Mouse (Mus musculus) embryo, embryonic 11.5 days (tissue): ENCODE data around the gene Phldb3.
"Not testable (repeated sequence)": the region's sequence is repeated elsewhere in the genome, so short reads cannot be mapped to it uniquely, and the experiment has no call there.

ENCODE experiments used
- DNase-seq: peaks from one replicate; pipeline ENCODE4 v3.0.0-alpha.2; 2012; ENCODE audit warnings: low read depth, low spot score

The Phldb3 gene

GRCm38 (mm10) chr7:24594309-24594803 is 16.2 kb upstream of the Phldb3 start:
- DNase-seq: no peak

DNA sequence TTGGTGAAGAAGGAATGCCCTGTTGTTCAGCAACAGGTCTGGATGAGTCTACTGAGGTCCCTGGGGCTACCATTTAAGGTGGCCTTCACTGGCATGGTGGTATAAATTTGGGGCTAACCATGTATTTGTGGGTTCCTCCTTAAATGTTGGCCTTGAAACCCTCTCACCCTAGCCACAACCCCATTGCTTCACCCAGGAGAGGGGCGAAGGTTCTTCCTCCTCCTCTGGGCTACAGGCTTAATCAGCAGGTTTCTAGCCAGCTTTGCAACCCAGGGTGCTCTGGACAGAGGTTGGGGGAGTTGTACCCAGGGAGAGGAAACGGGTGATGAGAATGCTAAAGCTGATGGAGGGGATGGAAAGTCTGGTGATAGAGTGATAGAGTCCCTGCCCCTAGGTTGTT is 15.1 kb upstream of the Phldb3 start:
- DNase-seq: no peak

- DNase-seq: no peak
Observed at GRCm38 (mm10) chr7:24598121-24598520, 12.4 kb upstream of the Phldb3 start.

DNA sequence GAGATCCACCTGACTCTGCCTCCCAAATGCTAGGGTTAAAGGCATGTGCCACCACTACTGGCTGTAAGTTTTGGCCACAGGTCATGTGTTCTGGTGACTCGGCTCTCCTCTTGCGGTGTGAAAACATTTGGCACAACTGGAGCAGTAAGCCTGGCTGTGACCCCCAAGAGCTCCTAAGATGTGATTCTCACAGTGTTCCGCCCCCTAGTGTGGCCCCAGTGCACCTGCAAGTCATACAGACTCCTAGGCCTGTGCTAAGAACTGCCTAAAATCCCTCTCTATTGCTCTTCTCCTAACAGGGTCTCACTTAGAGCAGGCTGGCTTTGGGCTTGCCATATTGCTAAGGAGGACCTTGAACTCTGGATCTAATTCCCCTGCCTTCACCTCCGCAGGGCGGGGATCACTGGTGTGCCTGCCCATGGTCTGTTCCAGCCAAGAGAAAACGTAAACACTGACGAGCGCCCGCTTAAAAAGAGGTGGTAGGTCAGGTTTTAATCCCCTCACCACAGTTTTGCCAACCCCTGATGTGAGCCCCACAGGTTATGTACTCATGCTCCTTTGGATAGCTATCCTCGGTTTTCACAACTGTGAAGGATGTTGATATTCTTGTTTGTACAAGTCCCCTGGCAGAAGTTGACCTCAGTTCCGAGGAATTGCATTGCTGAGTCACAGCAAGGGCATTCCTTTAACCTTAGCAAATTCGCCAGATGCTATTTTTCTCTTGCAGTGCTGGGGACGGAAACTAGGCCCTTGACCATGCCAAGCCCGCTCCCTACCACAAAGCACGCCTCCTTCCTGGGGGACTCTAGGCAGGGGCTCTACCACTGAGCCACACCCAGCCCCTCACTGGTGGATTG is 11.1 kb upstream of the Phldb3 start:
- no peak for DNase-seq

DNA sequence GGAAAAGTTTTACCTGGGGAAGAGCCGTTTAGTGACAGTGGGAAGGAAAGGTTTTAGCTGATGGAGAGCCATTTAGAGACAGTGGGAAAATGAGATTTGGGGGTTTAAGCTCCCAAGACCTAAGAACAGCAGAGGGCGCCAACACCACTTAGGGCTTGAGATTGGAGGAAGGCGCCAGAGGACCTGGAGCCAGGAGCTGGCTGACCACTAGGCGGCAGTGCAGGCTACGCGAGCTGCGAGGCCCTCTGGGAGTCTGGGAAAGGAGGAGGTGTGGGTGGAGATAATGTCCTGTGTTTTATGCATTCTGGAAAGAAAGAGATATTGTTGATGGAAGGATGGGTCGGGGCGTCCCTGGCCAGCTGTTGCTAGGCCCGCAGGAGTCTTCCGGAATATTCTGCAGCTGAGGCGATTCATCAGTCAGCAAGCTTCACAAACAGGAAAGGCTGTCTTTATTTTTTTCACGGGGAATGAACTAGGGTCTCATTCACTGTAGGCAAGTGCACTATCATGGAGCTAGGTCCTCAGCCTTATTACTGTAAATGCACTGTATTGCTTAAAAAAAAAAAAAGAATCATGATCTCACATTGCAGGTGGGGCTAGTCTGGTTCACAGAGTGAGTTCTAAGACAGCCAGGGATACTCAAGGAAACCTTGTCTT is 9.5 kb upstream of the Phldb3 start:
- DNase-seq: peak; percentile 92

DNA sequence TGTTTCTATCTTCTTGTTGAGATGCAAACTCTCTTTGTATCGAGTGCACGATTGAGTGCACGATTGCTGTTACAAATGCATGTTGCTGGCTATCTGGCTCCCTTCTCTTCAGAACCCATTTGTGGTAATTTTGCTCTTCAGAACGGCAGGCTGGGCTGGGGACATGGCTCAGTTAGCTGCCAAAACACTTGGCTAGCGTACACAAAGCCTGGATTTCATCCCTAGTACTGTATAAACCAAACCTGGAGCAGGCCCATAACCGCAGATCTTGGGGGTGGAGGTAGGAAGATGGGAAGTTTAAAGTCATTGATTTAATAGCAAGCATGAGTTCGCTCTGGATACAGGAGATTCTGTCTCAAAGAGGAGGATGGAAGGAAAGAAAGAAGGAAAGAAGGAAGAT is 5.0 kb upstream of the Phldb3 start:
- DNase-seq: no peak

DNA sequence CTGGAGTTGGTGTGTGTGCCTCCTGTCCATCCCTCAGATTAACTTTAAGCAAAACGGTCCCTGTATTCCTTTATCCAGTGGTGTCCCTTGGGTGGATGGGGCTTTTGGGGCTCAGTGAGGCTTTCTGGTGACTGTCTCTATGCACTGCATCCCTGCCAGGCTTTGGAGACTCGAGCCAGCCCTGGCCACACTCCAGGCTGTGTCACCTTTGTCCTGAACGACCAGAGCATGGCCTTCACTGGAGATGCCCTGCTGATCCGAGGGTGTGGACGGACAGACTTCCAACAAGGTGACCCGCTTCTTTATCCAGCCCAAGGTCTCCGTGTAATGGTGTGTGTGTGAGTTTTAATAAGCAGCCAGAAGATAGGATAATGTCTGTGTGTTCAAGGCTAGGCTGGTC is 4.5 kb upstream of the Phldb3 start:
- DNase-seq: no peak

GRCm38 (mm10) chr7:24608017-24608416 is 2.5 kb upstream of the Phldb3 start:
- DNase-seq: no peak

- no peak for DNase-seq
Observed at GRCm38 (mm10) chr7:24608561-24608960, 2.0 kb upstream of the Phldb3 start.

- DNase-seq: peak; percentile 57
Observed at GRCm38 (mm10) chr7:24610879-24611494, 424 bp downstream of the Phldb3 start.

- no peak for DNase-seq
Observed at GRCm38 (mm10) chr7:24611709-24612108, 1.1 kb downstream of the Phldb3 start.

GRCm38 (mm10) chr7:24612308-24612910 is 1.8 kb downstream of the Phldb3 start:
- DNase-seq: no peak

DNA sequence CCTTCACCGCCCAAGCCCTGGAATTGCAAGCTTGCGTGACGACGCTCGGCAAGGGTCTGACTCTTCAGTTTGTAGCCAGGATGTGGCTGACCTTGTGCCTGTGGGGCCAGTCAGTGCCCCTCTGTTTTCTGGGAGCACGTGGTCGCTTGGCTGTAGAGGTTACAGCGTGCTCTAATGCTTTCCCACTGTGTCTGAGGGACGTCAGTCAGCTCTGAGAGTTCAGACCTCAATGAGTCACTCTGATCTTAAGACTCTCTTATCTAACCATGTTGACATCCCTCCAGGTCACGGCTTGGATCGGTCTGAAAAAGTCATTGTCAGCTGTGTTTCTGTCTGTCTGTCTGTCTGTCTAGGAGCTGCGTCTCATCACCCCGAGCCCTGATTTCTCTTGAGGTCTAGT is 4.3 kb downstream of the Phldb3 start:
- no peak for DNase-seq

- no peak for DNase-seq
Observed at GRCm38 (mm10) chr7:24617763-24618162, 7.2 kb downstream of the Phldb3 start.

GRCm38 (mm10) chr7:24618374-24618773 is 7.8 kb downstream of the Phldb3 start:
- DNase-seq: not testable (repeated sequence)

DNA sequence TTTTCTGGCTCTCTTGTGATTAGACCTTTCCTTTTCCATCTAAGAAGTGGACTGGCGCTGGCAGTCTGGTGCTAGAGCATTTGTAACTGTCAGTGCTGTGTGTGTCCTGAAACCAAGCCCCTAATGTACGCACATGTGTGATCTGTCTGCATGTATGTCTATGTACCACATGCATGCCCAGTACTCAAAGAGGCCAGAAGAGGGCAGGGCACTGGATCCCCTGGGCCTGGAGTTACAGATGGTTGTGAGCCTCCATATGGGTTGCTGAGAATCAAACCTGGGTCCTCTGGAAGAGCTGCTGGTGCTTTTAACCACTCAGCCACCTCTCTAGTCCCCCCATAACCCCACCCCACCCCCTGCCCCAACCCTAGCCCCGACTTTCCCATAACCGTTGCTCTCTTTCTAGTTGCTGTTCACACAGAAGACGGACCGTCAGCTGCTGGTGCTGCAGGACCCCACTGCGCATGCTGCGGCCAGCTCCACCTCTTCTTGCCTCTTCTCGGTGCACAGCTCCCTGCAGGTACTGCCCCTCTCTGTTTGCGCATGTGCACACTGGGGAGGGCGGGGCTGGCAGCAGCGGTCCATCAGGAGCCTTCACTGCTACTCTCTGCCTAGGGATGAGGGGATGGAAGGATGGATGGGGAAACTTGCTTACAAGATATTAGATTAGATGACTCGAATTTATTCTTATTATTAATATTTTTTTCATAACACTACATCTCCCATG is 9.3 kb downstream of the Phldb3 start:
- DNase-seq: no peak

- no peak for DNase-seq
Observed at GRCm38 (mm10) chr7:24621193-24621592, 10.6 kb downstream of the Phldb3 start.

DNA sequence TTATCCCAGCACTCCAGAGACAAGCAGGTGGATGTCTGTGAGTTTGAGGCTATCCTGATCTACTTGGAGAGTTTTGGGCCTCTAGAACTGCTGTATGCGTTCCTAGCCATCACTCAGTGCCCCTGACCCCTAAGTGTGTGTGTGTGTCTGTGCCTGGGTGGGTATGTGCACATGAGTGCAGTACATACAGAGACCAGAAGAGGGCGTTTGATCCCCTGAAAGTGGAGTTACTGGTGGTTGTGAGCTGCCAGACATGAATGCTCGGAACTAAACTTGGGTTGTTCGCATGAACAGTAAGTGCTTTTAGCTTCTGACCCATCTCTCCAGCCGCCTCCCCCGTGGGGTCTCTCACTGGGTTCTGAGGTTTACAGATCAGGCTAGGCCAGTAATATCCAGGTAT is 12.4 kb downstream of the Phldb3 start:
- no peak for DNase-seq

- peak; percentile 73 for DNase-seq
Observed at GRCm38 (mm10) chr7:24628685-24629610, 18.4 kb downstream of the Phldb3 start.

GRCm38 (mm10) chr7:24629672-24630071 is 19.1 kb downstream of the Phldb3 start:
- no peak for DNase-seq
